14 mouse cellular contexts compared by ENCODE assay signal in genomic region chr2:145613705-145614104, GRCm38 (mm10).
A peak's percentile ranks its signal among the peaks of the same experiment; 100 is the strongest.
DNase-seq lines count a peak whose midpoint lies in the region; ATAC-seq lines count a peak whose summit lies in the region.
"Had no signal": no experiment of that assay in that cellular context is flagged by ENCODE, and none has a peak within 500 bp of the region (broad histone marks: within the 10 kb centered on the region; RNA-seq: fewer than 3 reads in every experiment).

No protein-coding gene starts in this region.

- no peaks in the 10 kb centered on the region for H3K9me3 ChIP-seq in forebrain, embryonic 14.5 days (replicated peaks; ENCODE audit: control insufficient read depth, low read length)
- H3K9me3 ChIP-seq in forebrain, embryonic 16.5 days (ENCODE audit: control insufficient read depth, low read length) = no peaks in the 10 kb centered on the region
- H3K9me3 ChIP-seq: heart, embryonic 13.5 days; limb, embryonic 12.5 days had no signal

- no peak overlapping the region for H3K27ac ChIP-seq in forebrain, embryonic 14.5 days (ENCODE audit: low read depth, low read length)
- H3K27ac ChIP-seq in forebrain, embryonic 16.5 days (ENCODE audit: low read length) = no peak overlapping the region
- H3K27ac ChIP-seq: gastrocnemius, adult 2 months; heart, embryonic 13.5 days; limb, embryonic 12.5 days had no signal

- no peak overlapping the region for H3K9ac ChIP-seq in forebrain, embryonic 14.5 days (ENCODE audit: low read length)
- H3K9ac ChIP-seq in forebrain, embryonic 16.5 days (replicated peaks; ENCODE audit: low read depth, low read length) = no peak overlapping the region
- H3K9ac ChIP-seq: heart, embryonic 13.5 days; limb, embryonic 12.5 days had no signal

- H3K4me1 ChIP-seq in forebrain, embryonic 14.5 days (ENCODE audit: control insufficient read depth, insufficient read depth, low read length) = no peaks in the 10 kb centered on the region
- no peaks in the 10 kb centered on the region for H3K4me1 ChIP-seq in forebrain, embryonic 16.5 days (replicated peaks; ENCODE audit: control insufficient read depth, insufficient read depth, low read length)

- WGBS in forebrain, embryonic 14.5 days = 83% methylated on average over 8 of the region's 8 CpGs
- 81% methylated on average over 8 of the region's 8 CpGs for WGBS in forebrain, embryonic 16.5 days

- no peak for DNase-seq in forebrain, embryonic 14.5 days (ENCODE audit: low spot score)
- peak; percentile 17 for DNase-seq in right cerebral cortex, adult 18-20 months
- no peak for DNase-seq in right cerebral cortex, postnatal 14 days
- peak; percentile 27 to 28 for DNase-seq in kidney, postnatal 36 days
- no peak for DNase-seq in adrenal gland, adult (ENCODE audit: inconsistent age in 2 of 2, low spot score in 1 of 2)
- no peak for DNase-seq in adipocyte (ENCODE audit: low spot score)
- no peak for DNase-seq in heart, adult 18-20 months
- DNase-seq: cerebellum, adult 9-10 months; gastrocnemius, adult 2 months; right cerebral cortex, postnatal 25 days had no signal

- ATAC-seq in forebrain, embryonic 14.5 days = 0 out of 2 replicates have a peak, but pooled peaks have one; percentile 26
- ATAC-seq in forebrain, embryonic 16.5 days = no peak

- no peaks in the 10 kb centered on the region for H3K36me3 ChIP-seq in forebrain, embryonic 14.5 days (ENCODE audit: control insufficient read depth, insufficient read depth, low read length)
- H3K36me3 ChIP-seq in forebrain, embryonic 16.5 days (ENCODE audit: control insufficient read depth, insufficient read depth) = no peaks in the 10 kb centered on the region
- H3K36me3 ChIP-seq: G1E; heart, embryonic 13.5 days; limb, embryonic 12.5 days had no signal

- H3K4me2 ChIP-seq in forebrain, embryonic 14.5 days (ENCODE audit: low read length) = no peak overlapping the region
- H3K4me2 ChIP-seq in forebrain, embryonic 16.5 days (ENCODE audit: low read length) = no peak overlapping the region
- H3K4me2 ChIP-seq: heart, embryonic 13.5 days; limb, embryonic 12.5 days had no signal

- H3K4me3 ChIP-seq in forebrain, embryonic 14.5 days (ENCODE audit: low read depth, low read length) = no peak overlapping the region
- no peak overlapping the region for H3K4me3 ChIP-seq in forebrain, embryonic 16.5 days (replicated peaks; ENCODE audit: low read length)
- H3K4me3 ChIP-seq: gastrocnemius, adult 2 months; heart, embryonic 13.5 days; limb, embryonic 12.5 days had no signal

- no peaks in the 10 kb centered on the region for H3K27me3 ChIP-seq in forebrain, embryonic 14.5 days (replicated peaks; ENCODE audit: control insufficient read depth, insufficient read depth, low read length)
- H3K27me3 ChIP-seq in forebrain, embryonic 16.5 days (replicated peaks; ENCODE audit: control insufficient read depth, insufficient read depth, low read length) = no peaks in the 10 kb centered on the region
- H3K27me3 ChIP-seq: heart, embryonic 13.5 days; limb, embryonic 12.5 days had no signal

Comparison
In these comparisons a context has a peak if more than half of its experiments do, and no peak if none do; other contexts are left out.
1. DNase-seq: peak in right cerebral cortex, adult 18-20 months (single experiment) and kidney, postnatal 36 days (2 of 2); none in forebrain, embryonic 14.5 days (single experiment), right cerebral cortex, postnatal 14 days (single experiment), adrenal gland, adult (0 of 2), adipocyte (single experiment) and heart, adult 18-20 months (0 of 2).